Mouse (Mus musculus) testis, postnatal 14 days (tissue): ENCODE results near the gene Gm20388.
A peak's percentile ranks its signal among the peaks of the same experiment; 100 is the strongest.

Experiments
- DNase-seq: peaks from one replicate; pipeline ENCODE4 v3.0.0; 2021; ENCODE audit warnings: low spot score

Gm20388 gene

DNA sequence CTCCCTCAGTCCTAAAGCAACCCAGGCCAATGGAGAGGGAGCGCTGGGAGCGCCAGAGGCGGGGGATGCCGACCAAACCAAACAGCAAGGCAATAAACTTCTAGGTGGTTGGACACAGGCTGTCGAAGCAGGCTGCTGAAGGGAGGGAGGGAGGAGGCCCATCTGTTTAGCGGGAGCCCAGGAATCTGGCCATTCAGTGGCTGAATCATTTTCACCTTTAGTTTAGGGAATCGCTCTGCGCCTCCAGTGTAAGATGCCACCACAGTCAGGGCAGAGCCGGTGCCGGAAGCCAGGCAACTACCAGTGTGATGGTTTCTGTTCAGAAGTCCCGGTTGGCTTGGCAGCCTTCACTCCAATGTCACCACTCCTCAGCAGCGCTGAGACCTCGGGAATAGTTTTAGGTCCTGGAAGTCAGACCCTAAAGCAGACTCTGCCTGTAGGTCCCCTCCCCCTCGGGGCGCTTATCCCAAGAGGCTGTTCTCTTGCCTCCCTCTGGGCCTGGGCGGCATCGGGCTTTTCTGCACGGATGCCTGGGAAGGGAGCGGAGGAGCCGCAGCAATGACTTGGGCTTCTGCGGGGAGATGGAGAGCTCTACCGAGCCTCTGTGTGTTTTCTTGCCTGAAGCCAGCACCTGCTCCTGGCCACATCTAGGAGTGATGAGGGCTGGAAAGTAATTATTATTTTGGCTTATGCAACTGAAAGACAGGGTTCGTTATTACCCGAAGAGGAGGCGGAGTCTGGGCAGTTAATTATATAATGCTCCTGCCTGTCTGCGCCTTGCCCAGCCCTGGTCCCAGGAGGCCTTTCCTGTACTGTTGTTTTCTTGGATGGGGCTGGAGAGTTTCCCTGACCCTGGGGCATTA lies 1821.1 kb downstream of the Gm20388 start:
- DNase-seq = no peak

GRCm38 (mm10) chr8:121732334-121732665 lies 1821.7 kb downstream of the Gm20388 start:
- DNase-seq = no peak

DNA sequence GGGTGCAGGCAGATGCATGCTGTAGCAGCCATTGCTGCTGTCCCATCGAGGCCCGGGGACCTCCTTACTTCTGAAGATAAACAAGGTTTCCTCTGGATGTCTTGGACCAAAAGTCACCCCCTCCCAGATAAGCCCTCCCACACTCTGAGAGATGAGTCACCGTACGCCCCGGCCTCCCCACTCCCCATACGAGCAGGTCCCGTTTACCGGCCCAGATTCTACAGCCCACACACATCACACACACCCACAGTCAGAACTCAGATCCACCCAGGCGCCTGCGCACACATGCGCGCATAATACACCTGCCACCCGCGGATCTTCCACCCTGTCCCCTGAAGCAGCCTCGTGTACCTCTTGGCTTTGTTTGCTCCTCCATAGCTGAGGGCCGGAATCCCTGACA lies 1823.6 kb downstream of the Gm20388 start:
- DNase-seq = no peak

DNA sequence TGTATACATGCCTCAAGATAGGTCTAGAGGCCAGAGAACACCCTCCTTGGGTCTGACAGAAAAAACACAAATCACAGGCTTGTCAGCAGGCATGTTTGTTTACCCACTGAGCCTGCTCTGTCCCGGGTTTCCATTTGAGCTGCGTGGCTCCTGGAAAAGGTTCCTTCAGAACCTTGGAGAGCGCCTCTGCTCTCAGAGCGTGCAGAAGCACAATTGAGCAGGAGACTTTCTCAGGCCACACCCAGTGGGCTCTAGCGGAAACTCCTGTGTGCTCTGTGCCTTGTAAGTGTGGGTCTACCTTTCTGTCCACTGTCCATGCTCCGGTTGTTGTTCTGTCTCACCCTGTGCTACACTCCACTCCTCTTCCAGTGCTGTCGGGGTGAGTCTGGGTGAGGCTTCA lies 1825.6 kb downstream of the Gm20388 start:
- peak; percentile 38 for DNase-seq

GRCm38 (mm10) chr8:121740721-121741120 lies 1830.1 kb downstream of the Gm20388 start:
- no peak for DNase-seq

- DNase-seq = no peak
Measured at GRCm38 (mm10) chr8:121749501-121749900, 1838.9 kb downstream of the Gm20388 start.

DNA sequence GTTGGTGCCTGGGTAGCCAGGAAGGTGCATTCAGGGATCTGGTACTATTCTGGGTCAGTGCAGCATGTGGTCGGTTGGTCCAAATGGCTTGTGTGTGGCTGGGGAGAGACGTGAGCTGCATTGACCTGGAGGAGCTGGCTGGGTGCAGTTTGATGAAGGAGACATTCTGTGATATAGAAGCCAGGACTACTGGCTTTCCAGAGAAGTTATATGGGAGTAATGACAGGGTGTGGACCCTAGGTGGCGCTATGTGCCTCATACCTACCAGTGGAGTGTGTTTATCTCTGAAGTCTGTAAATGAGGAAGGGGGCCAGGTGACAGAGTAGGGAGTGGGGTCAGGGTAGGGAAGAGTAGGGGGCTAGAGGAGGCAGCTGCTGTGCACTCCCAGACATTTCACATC lies 1839.9 kb downstream of the Gm20388 start:
- no peak for DNase-seq

- DNase-seq = peak; percentile 82
Measured at GRCm38 (mm10) chr8:121751407-121751806, 1840.8 kb downstream of the Gm20388 start.

GRCm38 (mm10) chr8:121758470-121758869 lies 1847.8 kb downstream of the Gm20388 start:
- no peak for DNase-seq

DNA sequence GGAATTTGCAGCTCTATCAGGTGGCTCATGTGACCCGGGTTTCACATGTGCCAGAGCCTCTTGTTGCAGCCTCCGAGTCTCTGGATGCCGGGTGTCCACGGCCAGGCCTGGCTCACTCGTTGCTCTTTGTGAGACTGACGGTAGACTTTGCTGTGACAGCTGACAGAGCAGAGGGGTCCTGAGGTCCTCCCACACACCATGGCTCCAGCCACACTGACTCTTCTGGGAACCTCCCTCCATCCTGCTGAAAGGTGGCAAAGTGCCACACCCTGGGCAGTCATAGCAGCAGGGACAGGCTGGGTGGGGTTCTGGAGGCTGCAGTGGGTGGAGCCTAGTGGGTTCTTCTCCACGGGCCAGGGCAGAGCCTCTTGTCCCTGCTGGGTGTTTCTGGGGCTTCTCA lies 1849.8 kb downstream of the Gm20388 start:
- DNase-seq = no peak

DNA sequence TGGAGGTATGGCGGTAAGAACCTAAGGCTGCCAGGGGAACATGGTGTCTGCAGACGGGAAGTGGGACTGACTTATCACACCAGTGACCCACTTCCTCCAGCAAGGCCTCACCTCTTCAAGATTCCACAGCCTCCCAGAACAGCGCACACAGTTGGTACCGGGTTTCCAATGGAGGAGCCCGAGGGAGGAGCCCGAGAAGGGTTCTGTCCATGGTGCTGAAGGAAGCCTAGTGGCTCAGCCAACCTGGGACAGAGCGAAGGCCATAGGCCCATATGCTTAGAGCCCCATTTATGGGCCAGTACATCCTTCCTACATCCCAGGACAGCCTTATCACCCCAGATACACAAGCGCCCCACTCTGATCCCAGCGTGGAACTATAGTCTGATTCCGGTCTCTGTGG lies 1850.8 kb downstream of the Gm20388 start:
- no peak for DNase-seq

GRCm38 (mm10) chr8:121762999-121763699 lies 1852.5 kb downstream of the Gm20388 start:
- no peak for DNase-seq

- DNase-seq = no peak
Measured at GRCm38 (mm10) chr8:121763700-121764013, 1853.0 kb downstream of the Gm20388 start.

DNA sequence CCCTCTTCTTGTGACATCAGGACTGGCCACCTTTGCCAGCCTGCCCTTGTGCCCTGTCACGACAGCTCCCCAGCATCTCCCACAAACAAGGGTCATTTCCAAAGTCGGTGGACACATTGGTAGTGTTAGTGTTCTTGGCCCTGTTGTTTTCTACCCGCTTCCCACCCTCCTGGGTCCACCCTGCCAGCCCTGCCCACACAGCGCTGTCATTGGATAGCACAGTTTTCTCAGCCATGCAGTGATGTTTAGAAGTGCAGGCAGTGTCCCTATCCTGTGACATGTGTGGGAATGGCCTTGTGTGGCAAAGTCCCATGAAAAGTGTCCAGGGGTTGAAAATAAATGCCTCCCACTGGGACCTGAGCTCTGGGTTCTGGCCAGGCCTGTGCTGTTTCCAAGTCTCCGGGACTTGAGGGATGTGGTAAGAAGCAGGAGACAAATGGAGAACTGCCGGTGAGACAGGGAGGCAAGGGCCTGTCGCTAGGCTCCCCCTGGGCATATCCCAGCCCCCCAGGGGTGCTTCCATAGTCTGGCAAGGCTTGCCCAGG lies 1855.0 kb downstream of the Gm20388 start:
- no peak for DNase-seq

- DNase-seq = no peak
Measured at GRCm38 (mm10) chr8:121769095-121769494, 1858.5 kb downstream of the Gm20388 start.

GRCm38 (mm10) chr8:121769621-121770020 lies 1859.0 kb downstream of the Gm20388 start:
- no peak for DNase-seq

- DNase-seq = no peak
Measured at GRCm38 (mm10) chr8:121770845-121771752, 1860.5 kb downstream of the Gm20388 start.

GRCm38 (mm10) chr8:121773876-121774275 lies 1863.2 kb downstream of the Gm20388 start:
- DNase-seq = no peak

GRCm38 (mm10) chr8:121782493-121782892 lies 1871.9 kb downstream of the Gm20388 start:
- no peak for DNase-seq

- DNase-seq = no peak
Measured at GRCm38 (mm10) chr8:121786542-121786941, 1875.9 kb downstream of the Gm20388 start.

- no peak for DNase-seq
Measured at GRCm38 (mm10) chr8:121788786-121789185, 1878.1 kb downstream of the Gm20388 start.

GRCm38 (mm10) chr8:121792159-121792558 lies 1881.5 kb downstream of the Gm20388 start:
- no peak for DNase-seq
